Mouse (Mus musculus) MEL (cell line): ENCODE data around the gene Nt5e.

ENCODE experiments used
- CTCF ChIP-seq, 3 experiments: IDR thresholded peaks in 2 of 3; conservative IDR thresholded peaks in 1 of 3; 2 replicates each; pipeline ENCODE4 v1.5.1; 2011 to 2012; ENCODE audit warnings: low read length in 3 of 3, low read depth in 2 of 3, mild to moderate bottlenecking in 2 of 3, improper control_type of control experiment in 1 of 3, inconsistent platforms in 1 of 3, mixed read lengths in 1 of 3, moderate library complexity in 1 of 3; ENCODE audit not compliant: control insufficient read depth in 1 of 3, insufficient read depth in 1 of 3, poor library complexity in 1 of 3, severe bottlenecking in 1 of 3
- E2F4 ChIP-seq: IDR thresholded peaks from 2 replicates; pipeline ENCODE4 v1.6.1; 2011; ENCODE audit warnings: low read depth, low read length, improper control_type of control experiment, borderline replicate concordance
- HCFC1 ChIP-seq: IDR thresholded peaks from 2 replicates; pipeline ENCODE4 v1.6.1; 2012; ENCODE audit warnings: low read depth, mild to moderate bottlenecking, inconsistent platforms, low read length, improper control_type of control experiment, moderate library complexity
- MAFK ChIP-seq: IDR thresholded peaks from 2 replicates; pipeline ENCODE4 v1.6.1; 2011; ENCODE audit warnings: low read depth, mild to moderate bottlenecking, low read length, improper control_type of control experiment, borderline replicate concordance
- MAX ChIP-seq: IDR thresholded peaks from 2 replicates; pipeline ENCODE4 v1.6.1; 2011; ENCODE audit warnings: low read length, improper control_type of control experiment
- MXI1 ChIP-seq: IDR thresholded peaks from 2 replicates; pipeline ENCODE4 v1.6.1; 2011; ENCODE audit warnings: mild to moderate bottlenecking, low read depth, low read length, improper control_type of control experiment
- MYC ChIP-seq: IDR thresholded peaks from 2 replicates; pipeline ENCODE4 v1.6.1; 2011; ENCODE audit warnings: low read depth, mild to moderate bottlenecking, low read length, improper control_type of control experiment, moderate library complexity
- POLR2A ChIP-seq, 2 experiments: IDR thresholded peaks; 2 replicates each; pipeline ENCODE4 v1.6.1; 2011 to 2012; ENCODE audit warnings: low read length in 2 of 2, mild to moderate bottlenecking in 2 of 2, control low read depth in 1 of 2, improper control_type of control experiment in 1 of 2, low read depth in 1 of 2, moderate library complexity in 1 of 2; ENCODE audit not compliant: control insufficient read depth in 1 of 2, insufficient read depth in 1 of 2, poor library complexity in 1 of 2
- RAD21 ChIP-seq: IDR thresholded peaks from 2 replicates; pipeline ENCODE4 v1.6.1; 2011; ENCODE audit warnings: mild to moderate bottlenecking, low read depth, low read length, improper control_type of control experiment

DNA sequence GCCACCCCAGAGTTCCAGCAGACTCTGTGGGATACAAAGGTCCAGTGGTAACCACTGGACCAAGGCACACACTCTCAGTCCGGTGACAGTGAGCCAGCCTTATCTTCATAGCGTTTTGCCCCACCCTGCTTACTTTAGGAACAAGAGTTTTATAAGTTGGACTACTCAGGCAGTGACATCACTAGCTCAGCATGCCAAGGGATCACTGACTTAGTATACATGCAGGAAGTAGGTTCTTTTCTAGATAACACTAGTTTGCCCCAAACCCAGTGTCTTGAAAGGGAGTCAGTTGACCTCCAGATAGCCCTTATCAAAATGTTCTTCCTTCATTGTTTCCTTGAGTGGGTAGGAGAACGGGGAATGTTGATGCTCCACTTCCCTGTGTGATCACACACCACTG lies 2.4 kb upstream of the Nt5e start:
- no peak for TF ChIP-seq CTCF (IDR thresholded peaks at IDR 0.05 in 2 of 3, conservative IDR thresholded peaks at IDR 0.05 in 1 of 3; ENCODE audit: control insufficient read depth in 1 of 3, insufficient read depth in 1 of 3, low read depth in 2 of 3, low read length in 3 of 3, poor library complexity in 1 of 3, severe bottlenecking in 1 of 3)
- TF ChIP-seq MAX: no peak
- TF ChIP-seq POLR2A (IDR thresholded peaks at IDR 0.05; ENCODE audit: control insufficient read depth in 1 of 2, insufficient read depth in 1 of 2, low read depth in 1 of 2, low read length in 2 of 2, poor library complexity in 1 of 2): no peak
- no peak for TF ChIP-seq MXI1
- no peak for TF ChIP-seq E2F4
- no peak for TF ChIP-seq MYC
- no peak for TF ChIP-seq MAFK
- TF ChIP-seq HCFC1: no peak
- TF ChIP-seq RAD21: no peak
